Mouse (Mus musculus): ENCODE results near the gene Pccb.

The Pccb gene

GRCm38 (mm10) chr9:101034448-101035098, at the start of gene Pccb:
Gene Pccb (minus strand): TSS chr9:101034898.
- DNase-seq (ENCODE audit: low read depth, low spot score), result peak; percentile 96

DNA sequence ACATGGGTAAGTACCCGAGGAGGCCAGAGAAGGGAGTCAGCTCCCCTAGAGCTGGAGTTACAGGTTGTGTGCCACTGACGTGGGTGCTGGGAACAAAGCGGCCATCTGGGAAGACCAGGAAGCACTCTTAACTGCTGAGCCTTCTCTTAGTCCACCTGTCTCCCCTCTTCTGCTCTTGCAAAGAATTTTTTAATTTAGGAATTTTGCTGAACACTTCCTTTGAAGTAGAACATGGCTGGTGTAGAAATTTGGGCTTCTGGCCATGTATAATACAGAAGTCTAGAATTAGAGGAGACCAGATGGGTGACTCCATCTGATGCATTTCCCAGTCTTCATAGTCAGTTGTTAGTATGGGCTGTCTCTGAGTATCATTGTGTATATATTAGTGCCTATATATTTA, 49.0 kb upstream of the Pccb start:
- DNase-seq (ENCODE audit: low read depth, low spot score), result no peak

DNA sequence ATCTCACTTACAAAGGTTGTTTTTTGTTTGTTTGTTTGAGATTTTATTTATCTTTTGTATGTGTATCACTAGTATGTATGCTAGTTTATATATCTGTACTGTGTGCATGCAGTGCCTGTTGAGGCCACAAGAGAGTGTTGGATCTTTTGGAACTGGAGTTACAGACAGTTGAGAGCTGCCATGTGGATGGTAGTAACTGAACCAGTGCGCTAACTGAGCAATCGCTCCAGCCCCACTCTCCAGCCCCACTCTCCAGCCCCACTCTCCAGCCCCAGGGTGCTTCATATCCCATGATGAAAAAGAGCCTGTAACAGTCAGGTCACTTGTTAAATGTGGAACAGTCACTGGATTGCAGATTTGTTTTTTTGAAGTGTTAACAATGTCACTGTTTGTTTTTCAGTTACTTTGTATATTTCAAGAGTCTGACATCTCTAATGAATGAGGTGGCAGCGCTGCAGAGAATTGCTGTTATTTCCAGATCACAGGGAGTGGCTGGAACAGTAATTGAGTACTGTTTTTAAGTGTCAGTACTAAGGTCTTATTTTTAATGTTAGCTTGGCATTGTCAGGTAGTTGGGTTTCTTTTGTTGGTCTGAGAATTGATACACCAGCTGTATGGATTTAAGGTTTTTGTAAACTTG, 45.5 kb upstream of the Pccb start:
- no peak for DNase-seq (ENCODE audit: low read depth, low spot score)

GRCm38 (mm10) chr9:101078579-101078978, 43.9 kb upstream of the Pccb start:
- no peak for DNase-seq (ENCODE audit: low read depth, low spot score)

DNA sequence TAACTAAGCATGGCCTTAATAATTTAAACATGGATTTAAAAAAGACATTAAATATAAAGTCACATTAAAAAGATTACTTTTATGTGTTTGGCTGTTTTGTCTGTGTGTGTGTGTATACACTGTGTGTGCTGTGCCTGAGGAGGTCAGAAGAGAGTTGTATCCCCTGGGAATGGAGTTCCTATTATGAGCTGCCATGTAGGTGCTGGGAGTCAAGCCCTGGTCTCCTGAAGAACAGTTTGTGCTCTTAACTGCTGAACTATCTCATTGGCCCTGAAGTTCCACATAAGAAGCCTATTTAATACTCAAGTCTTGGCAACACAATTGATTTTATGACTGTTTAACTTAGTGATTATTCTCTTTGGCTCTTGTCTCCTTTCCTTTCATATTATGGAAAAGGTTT, 42.8 kb upstream of the Pccb start:
- DNase-seq (ENCODE audit: low read depth, low spot score), result no peak

DNA sequence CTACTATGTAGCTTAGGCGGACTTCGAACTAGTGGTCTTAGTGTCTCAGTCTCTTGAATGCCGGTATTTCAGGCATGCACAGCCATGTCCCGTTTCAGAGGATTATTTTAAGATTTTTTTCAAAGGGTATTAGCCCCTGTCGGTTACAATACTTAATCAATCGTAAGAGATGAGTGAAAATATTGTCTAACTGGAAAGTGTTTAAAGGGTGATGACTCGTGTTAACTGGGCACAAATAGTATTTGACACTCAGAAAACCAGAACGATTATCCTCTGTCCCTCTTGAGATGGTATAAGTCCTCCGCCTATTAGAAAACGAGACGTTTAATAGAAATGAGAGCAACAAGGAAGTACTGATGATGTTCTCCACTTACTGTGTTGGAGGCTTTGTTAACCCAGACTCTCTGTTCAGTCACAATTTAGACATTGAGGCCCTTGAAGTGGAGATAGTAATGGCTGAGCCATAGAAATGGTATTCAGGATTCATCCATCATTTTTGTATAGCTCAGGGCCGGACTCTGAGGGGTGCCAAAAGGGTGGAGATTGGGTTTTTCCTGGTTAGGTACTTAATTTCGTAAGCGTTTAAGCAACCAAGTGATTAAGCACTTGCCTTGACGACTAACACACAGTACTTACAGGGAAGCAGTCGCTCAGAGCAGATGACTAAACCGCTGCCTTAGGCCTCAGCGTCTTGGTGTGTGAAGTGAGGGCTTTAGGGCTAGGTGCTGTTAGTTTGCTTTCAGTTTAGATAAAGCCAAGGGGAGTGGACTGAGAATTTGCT, 41.6 kb upstream of the Pccb start:
- no peak for DNase-seq (ENCODE audit: low read depth, low spot score)

- DNase-seq (ENCODE audit: low read depth, low spot score), result no peak
Measured at GRCm38 (mm10) chr9:101075694-101076093, 41.0 kb upstream of the Pccb start.

- DNase-seq (ENCODE audit: low read depth, low spot score), result peak; percentile 17
Measured at GRCm38 (mm10) chr9:101075091-101075581, 40.4 kb upstream of the Pccb start.

- peak; percentile 61 for DNase-seq (ENCODE audit: low read depth, low spot score)
Measured at GRCm38 (mm10) chr9:101074332-101075021, 39.8 kb upstream of the Pccb start.

DNA sequence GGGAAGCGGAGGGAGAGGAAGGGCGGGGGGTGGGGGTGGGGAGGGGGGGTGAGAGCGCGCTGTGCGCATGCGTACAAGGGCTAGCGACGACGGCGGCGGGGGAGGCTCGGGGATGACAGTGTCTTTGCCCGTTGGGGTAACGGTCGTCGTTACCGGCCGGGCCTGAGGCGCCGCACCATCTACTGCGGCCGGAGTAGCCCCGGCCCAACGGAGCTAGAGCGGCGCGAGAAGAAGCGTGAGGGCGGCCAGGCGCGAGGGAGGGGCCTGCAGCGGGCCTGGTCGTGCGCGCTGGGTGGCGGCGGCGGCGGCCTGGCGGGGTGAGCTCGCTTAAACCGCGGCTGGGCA, 39.3 kb upstream of the Pccb start, which contains the start of gene Msl2:
TSS of gene Msl2 (plus strand) at position 115 of the 345 bp plus-strand sequence.
- no peak for DNase-seq (ENCODE audit: low read depth, low spot score)

DNA sequence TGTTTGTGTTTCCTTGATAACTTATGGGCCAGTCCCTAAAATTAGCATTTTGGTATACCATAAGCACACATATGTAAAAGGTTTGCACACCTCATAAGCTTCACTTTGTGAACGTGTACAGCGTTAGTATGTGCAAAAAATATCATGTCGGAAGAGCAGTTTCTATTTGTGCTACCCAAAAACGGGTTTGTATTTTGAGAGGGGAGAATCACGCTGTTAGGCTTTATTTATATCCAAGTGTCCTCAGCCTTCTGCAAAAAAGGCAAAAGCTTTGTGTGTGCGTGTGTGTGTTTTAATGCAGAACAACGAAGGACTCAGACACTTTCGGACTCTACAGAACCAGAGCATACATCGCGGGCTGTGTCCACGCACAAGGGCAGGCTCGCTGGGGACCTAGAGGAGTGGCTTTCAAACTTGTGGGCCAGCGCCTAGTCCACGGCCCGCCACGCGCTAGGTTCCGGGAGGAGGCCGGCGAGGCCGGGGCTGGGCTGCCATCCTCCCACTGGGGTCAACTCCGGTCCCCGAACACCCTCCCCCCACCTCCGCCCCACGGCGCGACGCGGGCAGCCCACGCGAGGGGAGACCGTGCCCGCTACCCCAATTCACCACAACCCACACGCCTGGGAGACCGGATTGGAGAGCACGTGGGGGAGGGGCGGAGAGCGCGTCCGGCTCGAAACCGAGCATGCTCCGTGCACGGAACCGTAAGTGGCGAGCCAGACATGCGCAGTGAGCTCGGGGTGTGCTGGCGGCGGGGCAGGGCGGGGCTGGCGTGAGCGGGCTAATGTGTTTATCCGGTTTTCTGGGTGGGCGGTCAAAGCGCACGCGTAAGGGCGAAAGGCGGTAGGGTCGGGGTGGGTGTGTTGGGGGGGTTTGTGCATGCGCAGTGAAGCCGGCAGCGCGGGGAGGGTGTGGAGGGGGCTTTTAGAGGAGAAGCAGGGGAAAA, 38.6 kb upstream of the Pccb start:
- peak; percentile 98 for DNase-seq (ENCODE audit: low read depth, low spot score)

GRCm38 (mm10) chr9:101072506-101072905, 37.8 kb upstream of the Pccb start:
- DNase-seq (ENCODE audit: low read depth, low spot score), result no peak

DNA sequence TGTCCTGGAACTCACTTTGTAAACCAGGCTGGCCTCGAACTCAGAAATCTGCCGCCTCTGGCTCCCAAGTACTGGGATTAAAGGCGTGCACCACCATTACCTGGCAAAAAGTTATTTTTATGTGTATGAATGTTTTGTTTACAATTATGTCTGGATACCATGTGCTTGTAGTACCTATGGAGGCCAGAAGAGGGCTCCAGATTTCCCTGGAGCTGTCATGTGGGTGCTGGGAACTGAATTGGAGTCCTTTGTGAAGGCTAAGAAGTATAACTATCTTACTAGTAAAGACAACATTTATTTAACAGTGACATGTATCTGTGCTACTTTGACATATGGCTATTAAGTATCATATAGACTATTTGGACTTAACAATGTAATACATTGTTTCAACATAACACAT, 35.1 kb upstream of the Pccb start:
- DNase-seq (ENCODE audit: low read depth, low spot score), result no peak

DNA sequence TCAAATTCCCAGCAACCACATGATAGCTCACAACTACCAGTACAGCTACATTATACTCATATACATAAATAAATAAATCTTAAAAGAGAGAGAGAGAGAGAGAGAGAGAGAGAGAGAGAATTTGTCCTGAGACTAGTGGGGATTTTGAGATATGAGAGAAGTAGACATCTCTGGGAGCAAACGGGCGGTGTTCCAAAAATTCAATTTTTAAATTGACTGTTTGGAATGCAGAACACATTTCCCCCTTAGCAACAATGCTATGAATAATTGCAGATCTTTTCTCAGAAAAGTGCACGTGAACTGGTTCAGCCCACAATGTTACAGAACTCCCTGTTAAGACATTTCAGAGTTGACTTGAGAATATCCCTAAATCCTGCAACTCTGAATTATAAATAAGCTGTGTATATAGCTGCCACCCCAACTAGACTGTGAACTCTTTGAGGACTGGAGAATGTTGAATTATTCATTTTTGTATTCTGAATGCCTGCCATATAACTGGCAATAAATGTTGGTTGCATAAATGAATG, 30.4 kb upstream of the Pccb start:
- DNase-seq (ENCODE audit: low read depth, low spot score), result no peak

DNA sequence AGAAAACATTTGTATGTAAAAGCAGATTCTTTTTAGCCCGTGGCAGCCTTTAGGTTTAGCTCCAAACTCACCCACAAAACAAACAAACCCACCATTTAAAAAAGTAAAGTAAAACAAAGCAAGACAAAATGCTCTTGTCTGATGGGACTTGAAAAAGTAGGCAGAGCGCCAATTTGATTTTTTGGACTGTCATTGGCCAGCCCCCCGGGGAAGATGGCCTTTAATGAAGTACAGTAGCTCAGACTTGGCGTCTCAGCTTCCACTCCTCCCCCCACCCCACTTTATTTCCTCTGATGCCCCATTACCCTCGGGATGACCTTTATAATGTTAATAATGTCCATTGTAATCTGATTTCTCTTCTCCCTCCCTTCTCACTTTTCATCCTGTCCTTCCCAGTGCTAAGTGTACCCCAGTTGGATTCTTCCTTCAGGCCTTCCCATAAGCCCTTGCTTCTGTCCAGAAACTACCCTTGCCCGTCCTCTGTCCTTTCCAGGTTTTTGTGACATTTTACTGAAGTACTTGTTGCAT, 27.6 kb upstream of the Pccb start:
- no peak for DNase-seq (ENCODE audit: low read depth, low spot score)

- no peak for DNase-seq (ENCODE audit: low read depth, low spot score)
Measured at GRCm38 (mm10) chr9:101061035-101061434, 26.3 kb upstream of the Pccb start.

GRCm38 (mm10) chr9:101057156-101057555, 22.5 kb upstream of the Pccb start:
- no peak for DNase-seq (ENCODE audit: low read depth, low spot score)

- DNase-seq (ENCODE audit: low read depth, low spot score), result no peak
Measured at GRCm38 (mm10) chr9:101053279-101053678, 18.6 kb upstream of the Pccb start.

DNA sequence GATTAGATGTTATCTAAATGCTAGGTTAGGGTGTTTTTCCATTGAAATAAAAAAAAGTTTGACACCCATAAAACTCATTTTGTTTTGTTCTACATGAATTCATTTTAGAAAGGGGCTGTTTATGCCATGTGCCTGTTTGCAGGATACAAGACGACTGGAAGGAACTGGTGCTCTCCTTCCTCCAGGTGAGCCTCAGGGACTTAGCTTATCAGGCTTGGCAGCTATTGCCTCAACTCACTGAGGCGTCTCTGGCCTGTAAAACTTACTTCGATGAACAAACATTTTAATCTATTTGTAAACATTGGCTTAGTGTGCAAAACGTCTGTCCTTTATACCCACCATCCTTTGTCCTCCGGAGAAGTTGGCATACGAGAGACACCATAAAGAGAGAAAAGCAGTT, 18.0 kb upstream of the Pccb start:
- DNase-seq (ENCODE audit: low read depth, low spot score), result no peak

DNA sequence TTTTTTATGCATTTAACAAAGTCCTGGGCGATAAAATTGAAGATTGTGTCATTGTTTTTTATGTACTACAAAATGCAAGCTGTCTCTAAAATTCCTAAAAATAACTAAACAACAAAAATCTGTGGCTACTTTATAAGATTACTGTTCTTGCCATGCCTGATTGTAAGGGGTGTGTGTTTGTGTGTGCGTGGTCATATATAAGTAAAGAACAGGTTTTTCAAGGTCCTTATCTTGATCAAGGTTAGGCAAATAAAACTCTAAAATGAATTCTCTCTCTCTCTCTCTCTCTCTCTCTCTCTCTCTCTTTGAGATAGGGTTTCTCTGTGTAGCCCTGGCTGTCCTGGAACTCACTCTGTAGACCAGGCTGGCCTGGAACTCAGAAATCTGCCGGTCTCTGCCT, 17.3 kb upstream of the Pccb start:
- DNase-seq (ENCODE audit: low read depth, low spot score), result no peak
